Mouse (Mus musculus) thymus, adult 2 months (tissue): Measurements from ENCODE around the gene Notch4. TPM values are rescaled to one million over a fixed set of nuclear protein-coding genes. Genes with fewer than 3 reads are reported as not detected.
A peak's percentile ranks its signal among the peaks of the same experiment; 100 is the strongest.

Experiments
- DNase-seq: peaks from one replicate; pipeline ENCODE4 v3.0.0; 2021
- H3K27ac ChIP-seq: fragments of 200-500 bp; 2 replicates; pipeline ENCODE4 v1.5.1; 2012; ENCODE audit warnings: low read length, control low read depth; ENCODE audit not compliant: control insufficient read depth, insufficient read depth
- H3K27me3 ChIP-seq: fragments of 200-500 bp; 2 replicates; pipeline ENCODE4 v1.6.1; 2012; ENCODE audit warnings: mild to moderate bottlenecking, low read length, moderate library complexity, mixed read lengths; ENCODE audit not compliant: control insufficient read depth, insufficient read depth
- H3K36me3 ChIP-seq: fragments of 200-500 bp; 2 replicates; pipeline ENCODE4 v1.6.1; 2012; ENCODE audit warnings: mild to moderate bottlenecking, low read length, moderate library complexity; ENCODE audit not compliant: control insufficient read depth, insufficient read depth
- H3K4me1 ChIP-seq: fragments of 200-500 bp; replicated peaks from 2 replicates; pipeline ENCODE4 v1.6.1; 2012; ENCODE audit warnings: low read length; ENCODE audit not compliant: control insufficient read depth, insufficient read depth
- H3K4me3 ChIP-seq: fragments of 200-500 bp; 2 replicates; pipeline ENCODE4 v1.5.1; 2012; ENCODE audit warnings: mild to moderate bottlenecking, low read length, control low read depth, moderate library complexity; ENCODE audit not compliant: control insufficient read depth, insufficient read depth
- CTCF ChIP-seq: fragments of 200-500 bp; IDR thresholded peaks from 2 replicates; pipeline ENCODE4 v1.5.1; 2012; ENCODE audit warnings: mild to moderate bottlenecking, control low read depth, low read length, moderate library complexity, borderline replicate concordance; ENCODE audit not compliant: control insufficient read depth, poor library complexity, insufficient read depth; ENCODE audit errors: extremely low read depth
- POLR2A ChIP-seq: fragments of 200-500 bp; IDR thresholded peaks from 2 replicates; pipeline ENCODE4 v1.6.1; 2012; ENCODE audit warnings: mild to moderate bottlenecking, low read length, control low read depth, moderate library complexity; ENCODE audit not compliant: control insufficient read depth, poor library complexity, insufficient read depth; ENCODE audit errors: extremely low read depth
- WGBS: fragments of 180-500 bp; shearing (Covaris S2); methylation state at CpG from one replicate; pipeline ENCODE4 v1.1.7; 2018; 5-methylcytosine and 5-hydroxymethylcytosine counted together
- polyA plus RNA-seq: library from polyadenylated mRNA; depleted of rRNA; stranded (reverse); fragments of >200 nt; gene quantifications from 2 replicates; pipeline ENCODE4 v1.2.3, GENCODE M21; 2012

Gene Notch4
- polyA plus RNA-seq, 1 experiment, result 6.1 TPM

GRCm38 (mm10) chr17:34628644-34628967 is 64.5 kb downstream of the Notch4 start:
- Histone ChIP-seq H3K36me3 (no peaks in the 10 kb centered on the region; the same call in 1 of the 2 replicates), H3K27ac (peak overlapping the region; percentile 91), H3K4me1 (peaks cover 39% of the 10 kb centered on the region), H3K27me3 (no peaks in the 10 kb centered on the region), H3K4me3 (peak overlapping the region; percentile 89)
- DNase-seq, result peak; percentile 58
- WGBS, result 19% methylated on average over 5 of the region's 5 CpGs
- TF ChIP-seq CTCF, result no peak
- TF ChIP-seq POLR2A, result no peak

DNA sequence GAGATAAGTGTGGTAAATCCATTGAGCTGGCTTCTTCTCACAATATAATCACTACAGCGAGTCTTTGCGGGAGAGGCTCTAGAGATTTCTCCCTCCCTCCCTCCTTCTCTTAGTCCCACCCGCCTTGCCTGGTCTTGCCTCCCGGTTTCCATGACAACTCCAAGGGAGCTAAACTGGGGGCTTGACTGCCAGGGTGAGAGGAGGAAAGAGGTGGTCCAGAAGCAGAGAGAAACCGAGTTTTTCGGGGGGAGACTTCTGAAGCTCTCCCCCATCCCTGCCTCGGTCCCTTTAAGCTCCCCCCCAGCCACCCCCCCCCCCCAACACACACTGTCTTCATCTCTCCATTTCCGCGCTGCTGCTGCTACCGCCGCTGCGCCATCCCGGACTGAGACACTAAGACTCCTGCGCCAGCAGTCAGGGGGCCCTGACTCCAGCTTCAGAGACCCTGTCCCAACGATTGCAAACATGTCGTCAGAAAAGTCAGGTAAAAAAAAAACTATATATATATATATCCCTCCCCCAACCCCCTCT is 65.2 kb downstream of the Notch4 start, which contains the start of gene Prrt1:
Gene Prrt1 (plus strand): TSS at position 313 of the 531 bp plus-strand sequence.
- Histone ChIP-seq H3K36me3 (no peaks in the 10 kb centered on the region), H3K27me3 (no peaks in the 10 kb centered on the region), H3K4me3 (peak within 1 kb of the TSS; percentile 97), H3K4me1 (peaks cover 40% of the 10 kb centered on the region), H3K27ac (peak within 1 kb of the TSS; percentile 95)
- TF ChIP-seq CTCF, result no peak
- peak; percentile 54; the same call in 1 of the 2 replicates for TF ChIP-seq POLR2A
- DNase-seq, result peak; percentile 51
- WGBS, result 6% methylated on average over 16 of the region's 16 CpGs

DNA sequence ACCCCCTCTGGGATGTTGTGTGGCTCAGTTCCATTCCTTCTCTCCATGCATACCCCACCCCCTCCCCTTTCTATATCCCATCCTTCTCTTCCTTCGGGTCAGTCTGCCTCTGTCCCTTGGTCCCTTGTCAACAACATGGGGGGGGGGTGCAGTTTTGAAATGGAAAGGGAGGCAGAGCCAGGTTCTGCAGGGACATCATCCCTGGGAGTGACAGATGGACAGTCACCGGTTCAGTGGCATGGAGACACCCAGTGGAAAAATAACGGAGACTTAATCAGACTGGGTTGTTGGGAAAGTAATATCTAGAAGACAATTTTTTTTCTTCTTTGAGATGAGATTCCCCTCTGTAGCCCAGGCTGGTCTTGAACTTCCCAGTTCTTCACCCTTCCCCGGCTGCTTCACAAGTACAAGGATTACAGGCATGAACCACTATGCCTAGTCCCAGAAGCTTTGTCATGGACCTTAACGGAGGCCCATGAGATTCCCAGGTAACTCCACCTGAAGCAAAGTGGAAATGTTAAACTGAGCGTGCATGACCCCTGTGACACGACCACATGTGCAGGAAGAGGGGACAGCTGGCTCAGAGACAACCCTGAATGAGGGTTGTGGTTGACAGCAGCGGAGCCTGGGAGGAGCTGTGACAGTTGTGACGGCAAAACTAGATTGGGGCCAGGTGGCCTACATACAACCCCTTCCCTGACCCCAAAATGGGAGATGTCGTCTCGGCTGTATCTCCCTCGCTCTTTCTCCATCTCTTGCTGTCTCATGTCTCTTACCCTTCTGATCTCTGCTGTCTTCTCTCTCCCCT is 65.9 kb downstream of the Notch4 start:
- WGBS, result 7% methylated on average over 12 of the region's 12 CpGs
- DNase-seq, result peak; percentile 81
- Histone ChIP-seq H3K4me3 (peak overlapping the region; percentile 97), H3K27ac (peak overlapping the region; percentile 95), H3K36me3 (no peaks in the 10 kb centered on the region), H3K27me3 (no peaks in the 10 kb centered on the region), H3K4me1 (peaks cover 40% of the 10 kb centered on the region)
- TF ChIP-seq POLR2A, result peak; percentile 72
- TF ChIP-seq CTCF, result no peak

GRCm38 (mm10) chr17:34630761-34631301 is 66.8 kb downstream of the Notch4 start:
- Histone ChIP-seq H3K27ac (peak overlapping the region; percentile 95), H3K36me3 (no peaks in the 10 kb centered on the region), H3K4me3 (peak overlapping the region; percentile 97), H3K4me1 (peaks cover 40% of the 10 kb centered on the region), H3K27me3 (no peaks in the 10 kb centered on the region)
- TF ChIP-seq CTCF (0 out of 2 replicates have a peak, but pooled peaks have one; percentile 32), POLR2A (peak; percentile 47; the same call in 1 of the 2 replicates)
- peak; percentile 71 for DNase-seq
- WGBS, result under 1% methylated on average over 47 of the region's 48 CpGs

DNA sequence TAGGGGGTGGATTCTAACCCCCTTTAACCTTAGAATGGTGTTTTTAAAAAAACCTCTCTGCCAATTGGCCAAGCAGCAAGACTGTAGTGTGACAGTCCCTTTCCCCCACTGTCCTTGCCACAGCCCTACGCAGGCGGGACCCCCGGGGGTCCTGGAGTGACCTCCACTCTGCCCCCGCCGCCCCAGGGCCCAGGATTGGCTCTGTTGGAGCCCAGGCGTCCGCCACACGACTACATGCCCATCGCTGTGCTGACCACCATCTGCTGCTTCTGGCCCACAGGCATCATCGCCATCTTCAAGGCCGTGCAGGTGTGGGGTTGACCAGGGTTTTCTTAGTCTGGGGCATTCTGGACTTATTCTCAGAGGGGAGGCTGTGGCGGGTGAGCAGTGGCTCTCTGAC is 67.6 kb downstream of the Notch4 start:
- no peaks in the 10 kb centered on the region for H3K27me3 ChIP-seq
- TF ChIP-seq CTCF, result no peak
- no peak for TF ChIP-seq POLR2A
- WGBS, result 25% methylated on average over 12 of the region's 12 CpGs
- H3K36me3 ChIP-seq, result no peaks in the 10 kb centered on the region
- no peak for DNase-seq
- H3K27ac ChIP-seq, result peak overlapping the region; percentile 95
- peaks cover 33% of the 10 kb centered on the region for H3K4me1 ChIP-seq
- H3K4me3 ChIP-seq, result peak overlapping the region; percentile 97

DNA sequence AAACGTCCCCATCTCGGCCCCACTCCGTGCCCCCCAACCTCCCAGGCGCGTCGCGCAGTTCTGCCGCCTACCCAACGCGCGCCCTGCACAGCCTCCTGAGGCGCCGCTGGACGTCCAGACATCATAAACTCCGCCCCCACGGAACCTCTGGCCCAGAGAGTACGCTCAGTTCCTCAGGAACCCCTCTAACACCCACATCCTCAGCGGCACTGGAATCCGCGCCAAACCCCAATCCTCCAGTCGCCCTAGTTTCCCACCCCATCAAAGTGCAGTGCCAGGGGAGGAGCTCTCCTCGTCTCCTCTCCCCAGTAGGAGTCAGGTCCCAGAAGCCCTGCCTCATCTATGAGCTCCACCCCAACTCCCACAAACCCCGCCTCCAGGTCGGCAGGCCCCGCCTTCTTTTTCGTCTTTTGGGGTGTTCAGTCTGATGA is 68.2 kb downstream of the Notch4 start:
- H3K27ac ChIP-seq, result peak overlapping the region; percentile 5; the same call in 1 of the 2 replicates
- 1% methylated on average over 26 of the region's 26 CpGs for WGBS

More for the DNA sequence above, 68.2 kb downstream of the Notch4 start:
- Histone ChIP-seq H3K4me3 (peak overlapping the region; percentile 97), H3K27me3 (no peaks in the 10 kb centered on the region), H3K4me1 (peaks cover 30% of the 10 kb centered on the region), H3K36me3 (no peaks in the 10 kb centered on the region)
- no peak for TF ChIP-seq CTCF
- peak; percentile 63 for TF ChIP-seq POLR2A
- peak; percentile 88 for DNase-seq
